Mouse (Mus musculus) ES-Bruce4 (cell line): ENCODE measurements around the gene Serpinb6c.

Experiments used
- CTCF ChIP-seq: IDR thresholded peaks from one replicate; pipeline ENCODE4 v1.8.1; 2011; ENCODE audit warnings: low read depth, low read length
- EP300 ChIP-seq: IDR thresholded peaks from 2 replicates; pipeline ENCODE4 v1.6.1; 2011; ENCODE audit warnings: low read depth, low read length; ENCODE audit not compliant: insufficient read depth

- TF ChIP-seq CTCF (no peak), EP300 (no peak)
Measured at GRCm38 (mm10) chr13:33951308-33952074, 46.0 kb upstream of the Serpinb6c start.
